Comparison of ENCODE assay signal across 12 mouse cellular contexts in the genomic region with DNA sequence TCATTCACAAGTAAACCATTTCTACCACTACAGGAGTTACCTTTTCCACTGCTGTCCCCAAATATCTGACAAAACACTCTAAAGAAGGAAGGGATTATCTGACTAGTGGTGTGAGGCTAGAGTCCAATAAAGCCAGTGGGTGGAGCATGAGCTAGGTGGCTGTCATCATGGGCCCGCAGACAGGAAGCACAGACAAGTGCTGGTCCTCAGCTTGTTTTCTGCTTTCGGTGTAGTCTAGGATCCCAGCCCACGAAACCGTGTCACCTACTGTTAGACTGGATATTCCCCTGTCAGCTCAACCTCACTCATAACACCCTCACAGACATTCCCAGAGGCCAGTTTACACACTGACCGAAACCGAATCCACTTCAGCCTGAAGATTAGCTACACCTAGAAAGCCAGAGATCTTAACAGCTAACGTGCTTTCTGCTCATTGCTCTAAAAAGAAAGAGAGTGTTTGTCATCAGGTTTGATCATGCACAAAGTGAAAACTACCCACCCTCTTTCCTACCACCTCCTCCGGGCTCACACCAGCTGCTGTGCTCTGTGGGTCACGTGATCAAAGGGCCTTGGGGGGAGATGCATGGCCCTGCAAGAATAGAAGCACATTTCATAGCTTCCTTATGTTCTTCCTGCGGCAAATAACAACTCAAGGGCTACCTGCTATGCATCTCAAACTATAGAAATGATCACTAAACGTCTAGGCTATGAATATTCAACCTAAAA.
DNase-seq lines count a peak whose midpoint lies in the region; ATAC-seq and TF ChIP-seq lines count a peak whose summit lies in the region.
"Had no signal": no experiment of that assay in that cellular context is flagged by ENCODE, and none has a peak within 500 bp of the region (broad histone marks: within the 10 kb centered on the region; RNA-seq: fewer than 3 reads in every experiment).

No protein-coding gene starts in this region.

- ATAC-seq in liver, embryonic 15.5 days (ENCODE audit: insufficient read depth): peak; percentile 25; the same call in 1 of the 2 replicates
- peak; percentile 41; the same call in 1 of the 2 replicates for ATAC-seq in megakaryocyte, adult 5-6 weeks (ENCODE audit: poor library complexity, severe bottlenecking)
- no peak for ATAC-seq in midbrain, embryonic 14.5 days (ENCODE audit: low FRiP score, low TSS enrichment)

- no peaks in the 10 kb centered on the region for H3K4me1 ChIP-seq in liver, embryonic 15.5 days (replicated peaks)
- no peaks in the 10 kb centered on the region for H3K4me1 ChIP-seq in MEL (ENCODE audit: control insufficient read depth in 1 of 2, insufficient read depth in 2 of 2, low read length in 2 of 2)
- peaks cover 11% of the 10 kb centered on the region for H3K4me1 ChIP-seq in midbrain, embryonic 14.5 days (ENCODE audit: control insufficient read depth, insufficient read depth, low read length)

- TF ChIP-seq RAD21 in MEL (IDR thresholded peaks at IDR 0.05; ENCODE audit: low read depth, low read length): no peak

- no peak overlapping the region for H3K9ac ChIP-seq in liver, embryonic 15.5 days
- H3K9ac ChIP-seq in MEL (ENCODE audit: control insufficient read depth, low read depth, low read length, poor library complexity, severe bottlenecking): no peak overlapping the region
- H3K9ac ChIP-seq in midbrain, embryonic 14.5 days (replicated peaks; ENCODE audit: low read length): no peak overlapping the region
- H3K9ac ChIP-seq: forebrain, embryonic 12.5 days; liver, embryonic 14.5 days; midbrain, embryonic 12.5 days had no signal

- H3K27me3 ChIP-seq in liver, embryonic 15.5 days: no peaks in the 10 kb centered on the region
- H3K27me3 ChIP-seq in MEL (ENCODE audit: control insufficient read depth in 1 of 2, insufficient read depth in 2 of 2, low read length in 2 of 2): no peaks in the 10 kb centered on the region
- H3K27me3 ChIP-seq in midbrain, embryonic 14.5 days (ENCODE audit: control insufficient read depth, insufficient read depth, low read length): no peaks in the 10 kb centered on the region
- H3K27me3 ChIP-seq: forebrain, embryonic 12.5 days; midbrain, embryonic 12.5 days had no signal

- no peak overlapping the region for H3K27ac ChIP-seq in liver, embryonic 15.5 days (replicated peaks)
- no peak overlapping the region for H3K27ac ChIP-seq in MEL (ENCODE audit: control insufficient read depth, low read depth, low read length)
- H3K27ac ChIP-seq in gastrocnemius, adult 2 months: no peak overlapping the region
- no peak overlapping the region for H3K27ac ChIP-seq in midbrain, embryonic 14.5 days (replicated peaks; ENCODE audit: low read depth, low read length)
- H3K27ac ChIP-seq: liver, embryonic 14.5 days; midbrain, embryonic 12.5 days had no signal

- H3K36me3 ChIP-seq in liver, embryonic 15.5 days (replicated peaks): no peaks in the 10 kb centered on the region
- no peaks in the 10 kb centered on the region for H3K36me3 ChIP-seq in MEL (ENCODE audit: control insufficient read depth in 1 of 2, insufficient read depth in 2 of 2, low read length in 2 of 2)
- H3K36me3 ChIP-seq in midbrain, embryonic 14.5 days (ENCODE audit: control insufficient read depth, insufficient read depth, low read length): no peaks in the 10 kb centered on the region
- H3K36me3 ChIP-seq: forebrain, embryonic 12.5 days; midbrain, embryonic 12.5 days had no signal

- intact Hi-C loops in gastrocnemius, adult 2 months (cut with DNase I): no loop called here

- H3K4me2 ChIP-seq in liver, embryonic 15.5 days: no peak overlapping the region
- no peak overlapping the region for H3K4me2 ChIP-seq in midbrain, embryonic 14.5 days (ENCODE audit: low read length)
- H3K4me2 ChIP-seq: midbrain, embryonic 12.5 days had no signal

- H3K9me3 ChIP-seq in liver, embryonic 15.5 days (replicated peaks): no peaks in the 10 kb centered on the region
- no peaks in the 10 kb centered on the region for H3K9me3 ChIP-seq in MEL (replicated peaks; ENCODE audit: insufficient read depth, low read length)
- no peaks in the 10 kb centered on the region for H3K9me3 ChIP-seq in midbrain, embryonic 14.5 days (ENCODE audit: control insufficient read depth, low read length)
- H3K9me3 ChIP-seq: forebrain, embryonic 12.5 days; midbrain, embryonic 12.5 days had no signal

- WGBS in liver, embryonic 15.5 days (ENCODE audit: insufficient replicate concordance): 43% methylated on average over 11 of the region's 11 CpGs
- 78% methylated on average over 11 of the region's 11 CpGs for WGBS in midbrain, embryonic 14.5 days

- TF ChIP-seq CTCF in MEL (IDR thresholded peaks at IDR 0.05 in 2 of 3, conservative IDR thresholded peaks at IDR 0.05 in 1 of 3; ENCODE audit: control insufficient read depth in 1 of 3, insufficient read depth in 1 of 3, low read depth in 2 of 3, low read length in 3 of 3, poor library complexity in 1 of 3, severe bottlenecking in 1 of 3): no peak
- no peak for TF ChIP-seq CTCF in gastrocnemius, adult 2 months (IDR thresholded peaks at IDR 0.05)

- DNase-seq in liver: no peak
- DNase-seq in MEL (ENCODE audit: low read depth, low spot score): no peak
- peak; percentile 77 for DNase-seq in thymus, postnatal 0 days (ENCODE audit: low spot score)
- DNase-seq in gastrocnemius, adult 2 months: no peak
- DNase-seq in midbrain, embryonic 14.5 days: no peak
- DNase-seq: cerebellum, adult 11 months; heart, adult 18-20 months had no signal

- no peak for TF ChIP-seq EP300 in MEL (IDR thresholded peaks at IDR 0.05; ENCODE audit: low read depth in 1 of 2, low read length in 2 of 2)

- no peak for TF ChIP-seq POLR2A in MEL (IDR thresholded peaks at IDR 0.05; ENCODE audit: control insufficient read depth in 1 of 2, insufficient read depth in 1 of 2, low read depth in 1 of 2, low read length in 2 of 2, poor library complexity in 1 of 2)

- H3K79me2 ChIP-seq in MEL (ENCODE audit: control insufficient read depth, insufficient read depth, low read length, poor library complexity): no peaks in the 10 kb centered on the region

- H3K4me3 ChIP-seq in liver, embryonic 15.5 days (replicated peaks): no peak overlapping the region
- no peak overlapping the region for H3K4me3 ChIP-seq in MEL (ENCODE audit: control insufficient read depth in 1 of 2, insufficient read depth in 1 of 2, low read depth in 2 of 2, low read length in 2 of 2)
- H3K4me3 ChIP-seq in gastrocnemius, adult 2 months: no peak overlapping the region
- H3K4me3 ChIP-seq in midbrain, embryonic 14.5 days (replicated peaks; ENCODE audit: low read depth, low read length): no peak overlapping the region
- H3K4me3 ChIP-seq: forebrain, embryonic 12.5 days; midbrain, embryonic 12.5 days had no signal

TF ChIP-seq in MEL, 35 proteins besides CTCF, POLR2A, EP300 and RAD21:
- TF ChIP-seq MXI1 (IDR thresholded peaks at IDR 0.05; ENCODE audit: low read depth, low read length): no peak
- TF ChIP-seq POLR2AphosphoS5 (IDR thresholded peaks at IDR 0.05; ENCODE audit: borderline replicate concordance, low read depth, low read length): no peak
- TF ChIP-seq USF1 (IDR thresholded peaks at IDR 0.05; ENCODE audit: low read depth, low read length): peak; percentile 76
- TF ChIP-seq ZKSCAN1 (IDR thresholded peaks at IDR 0.05; ENCODE audit: low read depth, low read length): no peak
TF ChIP-seq in MEL: peak in this region for 1.
